Mouse (Mus musculus) embryonic facial prominence, embryonic 15.5 days (tissue): Measurements from ENCODE around the gene Gm39566. TPM values are rescaled to one million over a fixed set of nuclear protein-coding genes. Genes with fewer than 3 reads are reported as not detected.

Source experiments
- ATAC-seq: fragments of 200-750 bp; cut with Nextera tagmentation; 2 replicates; pipeline ENCODE4 v1.8.0; 2017; ENCODE audit warnings: low read depth, moderate TSS enrichment; ENCODE audit not compliant: insufficient number of reproducible peaks, low FRiP score, low TSS enrichment
- H3K27ac ChIP-seq: fragments of 300-500 bp; sonication (generic); replicated peaks from 2 replicates; pipeline ENCODE4 v1.5.1; 2015; ENCODE audit warnings: mild to moderate bottlenecking, inconsistent platforms
- H3K27me3 ChIP-seq: fragments of 300-500 bp; sonication (generic); 2 replicates; pipeline ENCODE4 v1.6.1; 2015; ENCODE audit warnings: inconsistent platforms
- H3K36me3 ChIP-seq: fragments of 300-500 bp; sonication (generic); 2 replicates; pipeline ENCODE4 v1.6.1; 2015; ENCODE audit warnings: mild to moderate bottlenecking, inconsistent platforms
- H3K4me1 ChIP-seq: fragments of 300-500 bp; sonication (generic); 2 replicates; pipeline ENCODE4 v1.6.1; 2015; ENCODE audit warnings: inconsistent platforms
- H3K4me2 ChIP-seq: fragments of 300-500 bp; sonication (generic); replicated peaks from 2 replicates; pipeline ENCODE4 v1.6.1; 2015; ENCODE audit warnings: mild to moderate bottlenecking, inconsistent platforms
- H3K4me3 ChIP-seq: fragments of 300-500 bp; sonication (generic); replicated peaks from 2 replicates; pipeline ENCODE4 v1.5.1; 2015; ENCODE audit warnings: mild to moderate bottlenecking, inconsistent platforms
- H3K9ac ChIP-seq: fragments of 300-500 bp; sonication (generic); 2 replicates; pipeline ENCODE4 v1.6.1; 2015; ENCODE audit warnings: inconsistent platforms
- H3K9me3 ChIP-seq: fragments of 300-500 bp; sonication (generic); replicated peaks from 2 replicates; pipeline ENCODE4 v1.6.1; 2016; ENCODE audit warnings: inconsistent platforms
- WGBS: fragments of 180-500 bp; shearing (Covaris S2); methylation state at CpG from one replicate; pipeline ENCODE4 v1.1.7; 2015; 5-methylcytosine and 5-hydroxymethylcytosine counted together
- polyA plus RNA-seq: library from polyadenylated mRNA; unstranded; fragments of >200 nt; fragmentation: Nextera tagmentation; extraction: Ambion mirVana; gene quantifications from 2 replicates; pipeline ENCODE4 v1.2.1, GENCODE M21; 2015

Gene Gm39566
- polyA plus RNA-seq, 1 experiment from 2014 or later: not detected

DNA sequence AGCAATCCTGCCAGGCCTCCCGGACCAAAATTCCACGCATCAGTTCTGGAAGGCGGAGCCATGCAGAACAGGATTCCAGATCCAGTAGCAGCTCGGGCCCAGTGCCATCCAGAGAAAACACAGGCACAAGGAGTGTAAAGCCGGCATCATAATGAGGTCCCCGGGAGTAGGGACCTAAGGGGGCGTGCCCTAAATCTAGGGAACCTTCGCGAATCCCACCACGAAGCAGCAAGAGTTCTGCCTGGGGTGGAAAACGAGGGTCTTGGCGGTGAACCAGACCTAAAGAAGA is 10.5 kb downstream of the Gm39566 start:
- H3K9ac ChIP-seq: peak overlapping the region; percentile 12; the same call in 1 of the 2 replicates
- no peaks in the 10 kb centered on the region for H3K36me3 ChIP-seq
- H3K4me2 ChIP-seq: peak overlapping the region; percentile 97
- no peak overlapping the region for H3K27ac ChIP-seq
- H3K9me3 ChIP-seq: no peaks in the 10 kb centered on the region
- H3K4me1 ChIP-seq: peaks cover 57% of the 10 kb centered on the region
- H3K27me3 ChIP-seq: peaks cover 22% of the 10 kb centered on the region
- 4% methylated on average over 12 of the region's 12 CpGs for WGBS
- peak overlapping the region; percentile 63 for H3K4me3 ChIP-seq
- ATAC-seq: no peak

DNA sequence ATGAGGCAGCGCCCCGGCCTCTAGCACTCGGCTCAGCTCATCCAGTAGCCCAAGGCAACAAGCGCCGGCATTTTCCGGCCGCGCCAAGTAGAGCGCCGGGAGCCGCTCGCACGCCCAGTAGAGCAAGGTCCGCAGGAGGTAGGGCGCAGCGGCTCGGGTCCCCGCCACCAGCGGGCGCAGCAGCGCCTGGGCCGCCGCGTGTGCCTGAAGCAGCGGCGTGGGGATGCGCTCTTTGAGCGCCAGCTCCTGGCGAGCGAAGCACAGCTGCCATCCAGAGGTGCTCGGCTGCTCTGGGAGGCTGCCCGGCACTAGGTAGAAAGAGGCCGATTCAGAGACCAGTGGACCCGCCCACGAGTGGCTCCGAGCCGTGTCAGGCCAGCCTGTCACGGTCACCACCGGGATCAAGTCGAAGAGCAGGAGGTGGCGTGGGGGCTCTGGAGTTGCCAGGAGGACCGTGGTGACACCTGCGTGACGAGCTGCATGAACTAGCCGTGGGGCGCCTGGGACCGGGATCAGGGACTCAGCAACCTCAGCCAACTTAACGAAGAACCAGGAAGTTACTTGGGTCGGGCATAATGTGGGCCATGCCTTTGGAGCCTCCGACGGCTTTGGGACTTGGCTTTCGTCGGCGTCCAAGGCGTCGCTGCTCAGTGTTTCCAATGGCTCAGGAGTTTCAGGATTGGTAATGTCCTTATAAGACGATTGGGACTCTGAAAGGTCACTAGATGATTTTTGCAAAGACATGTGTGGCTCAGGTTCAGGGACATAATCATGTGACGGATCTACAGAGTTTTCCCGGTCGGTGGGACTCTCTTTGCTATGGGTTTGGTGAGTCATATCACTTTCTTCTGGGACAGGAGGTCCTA is 11.1 kb downstream of the Gm39566 start:
- peak overlapping the region; percentile 63 for H3K4me3 ChIP-seq
- H3K4me2 ChIP-seq: peak overlapping the region; percentile 97
- H3K27ac ChIP-seq: peak overlapping the region; percentile 77
- H3K27me3 ChIP-seq: peaks cover 22% of the 10 kb centered on the region
- H3K4me1 ChIP-seq: peaks cover 62% of the 10 kb centered on the region
- H3K9me3 ChIP-seq: no peaks in the 10 kb centered on the region
- peak overlapping the region; percentile 55 for H3K9ac ChIP-seq
- 2% methylated on average over 60 of the region's 60 CpGs for whole genome bisulfite sequencing
- peak; percentile 39 for ATAC-seq
- H3K36me3 ChIP-seq: no peaks in the 10 kb centered on the region

DNA sequence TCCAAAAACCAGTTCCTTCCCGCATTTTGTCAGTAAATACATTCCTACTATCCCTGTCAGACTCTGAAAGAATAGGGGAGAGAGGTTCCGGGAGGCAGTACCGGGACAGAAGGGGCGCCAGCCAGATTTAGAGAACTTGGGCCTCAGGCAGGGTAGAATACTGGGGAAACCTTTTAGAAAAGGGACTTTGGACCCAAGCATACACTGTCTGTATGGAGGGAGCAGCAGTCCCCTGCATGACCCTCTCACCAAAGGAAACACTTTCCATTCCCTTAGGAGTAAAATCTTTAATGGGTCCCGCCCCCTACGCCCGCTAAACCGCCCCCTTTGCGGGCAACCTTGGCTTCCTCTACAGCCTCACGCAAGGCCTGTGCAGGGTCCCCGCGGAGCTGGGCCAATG is 11.8 kb downstream of the Gm39566 start:
- H3K36me3 ChIP-seq: no peaks in the 10 kb centered on the region
- peak overlapping the region; percentile 97 for H3K4me2 ChIP-seq
- H3K4me1 ChIP-seq: peaks cover 62% of the 10 kb centered on the region
- WGBS: 5% methylated on average over 12 of the region's 12 CpGs
- H3K9ac ChIP-seq: peak overlapping the region; percentile 55
- H3K27me3 ChIP-seq: peaks cover 22% of the 10 kb centered on the region
- H3K27ac ChIP-seq: peak overlapping the region; percentile 77
- no peaks in the 10 kb centered on the region for H3K9me3 ChIP-seq
- ATAC-seq: no peak
- H3K4me3 ChIP-seq: peak overlapping the region; percentile 63

DNA sequence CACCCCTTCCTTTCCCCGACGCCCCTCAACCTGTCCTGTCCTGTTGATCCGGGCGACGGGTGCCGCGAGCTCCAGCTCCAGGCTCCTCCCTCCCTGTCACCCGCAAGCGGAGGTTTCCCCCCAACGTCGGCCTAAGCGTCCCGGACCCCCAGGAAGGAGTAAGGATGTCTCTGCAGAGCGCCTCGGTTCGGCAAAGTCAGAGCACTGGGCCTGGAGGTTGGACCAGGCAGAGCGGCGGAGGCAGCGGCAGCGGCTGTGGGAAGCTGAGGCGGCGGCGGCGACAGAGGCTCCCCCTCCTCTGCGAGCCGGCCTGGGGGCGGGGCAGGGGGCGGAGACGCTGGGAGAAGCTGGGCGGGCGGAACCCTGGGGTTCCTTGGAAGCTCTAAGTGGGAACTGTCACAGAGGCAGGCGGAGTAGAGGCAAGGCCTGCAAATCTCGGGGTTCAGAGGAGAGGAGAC is 12.4 kb downstream of the Gm39566 start:
- WGBS: under 1% methylated on average over 31 of the region's 33 CpGs
- H3K4me3 ChIP-seq: peak overlapping the region; percentile 63
- no peaks in the 10 kb centered on the region for H3K9me3 ChIP-seq
- H3K4me1 ChIP-seq: peaks cover 62% of the 10 kb centered on the region
- peak overlapping the region; percentile 77 for H3K27ac ChIP-seq
- peak overlapping the region; percentile 54 for H3K9ac ChIP-seq
- H3K4me2 ChIP-seq: peak overlapping the region; percentile 97
- no peaks in the 10 kb centered on the region for H3K36me3 ChIP-seq
- H3K27me3 ChIP-seq: peaks cover 26% of the 10 kb centered on the region
- ATAC-seq: peak; percentile 64

DNA sequence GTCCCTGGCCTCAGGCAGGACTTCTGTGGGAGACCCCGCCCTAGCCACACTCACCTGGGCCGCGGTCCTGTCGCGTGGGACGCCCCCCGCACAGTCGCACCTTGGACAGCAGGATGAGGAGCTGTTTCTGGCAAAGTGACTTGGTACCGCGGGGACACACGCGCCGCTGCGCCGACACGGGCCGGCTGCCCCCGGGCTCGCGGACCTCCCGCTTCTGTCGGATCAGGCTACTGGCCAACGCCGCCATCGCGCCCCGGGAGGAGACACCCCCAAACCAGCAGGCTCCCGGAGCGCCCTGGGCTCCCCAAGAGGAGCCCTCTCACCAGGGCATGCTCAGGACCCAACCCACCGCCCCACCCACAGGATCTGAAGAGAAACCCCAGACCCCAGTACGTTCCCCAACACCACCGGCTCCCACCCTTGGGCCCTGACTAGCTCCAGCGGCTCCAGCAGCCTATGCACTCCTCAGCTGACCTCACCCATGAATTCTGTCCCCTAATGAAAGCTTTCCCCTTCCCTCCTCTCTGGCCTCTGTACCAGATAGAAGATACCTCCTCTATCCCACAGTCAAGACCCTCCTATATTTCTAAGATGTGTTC is 13.6 kb downstream of the Gm39566 start, which contains the start of gene Fgf11:
Fgf11 (minus strand) TSS at position 479 of the 599 bp plus-strand sequence.
- Histone ChIP-seq H3K9ac (peak within 1 kb of the TSS; percentile 54), H3K27me3 (peaks cover 28% of the 10 kb centered on the region), H3K9me3 (no peaks in the 10 kb centered on the region), H3K4me3 (peak within 1 kb of the TSS; percentile 63), H3K4me1 (peaks cover 62% of the 10 kb centered on the region), H3K27ac (peak within 1 kb of the TSS; percentile 77), H3K36me3 (no peaks in the 10 kb centered on the region), H3K4me2 (peak within 1 kb of the TSS; percentile 97)
- no peak for ATAC-seq
- under 1% methylated on average over 33 of the region's 33 CpGs for WGBS

DNA sequence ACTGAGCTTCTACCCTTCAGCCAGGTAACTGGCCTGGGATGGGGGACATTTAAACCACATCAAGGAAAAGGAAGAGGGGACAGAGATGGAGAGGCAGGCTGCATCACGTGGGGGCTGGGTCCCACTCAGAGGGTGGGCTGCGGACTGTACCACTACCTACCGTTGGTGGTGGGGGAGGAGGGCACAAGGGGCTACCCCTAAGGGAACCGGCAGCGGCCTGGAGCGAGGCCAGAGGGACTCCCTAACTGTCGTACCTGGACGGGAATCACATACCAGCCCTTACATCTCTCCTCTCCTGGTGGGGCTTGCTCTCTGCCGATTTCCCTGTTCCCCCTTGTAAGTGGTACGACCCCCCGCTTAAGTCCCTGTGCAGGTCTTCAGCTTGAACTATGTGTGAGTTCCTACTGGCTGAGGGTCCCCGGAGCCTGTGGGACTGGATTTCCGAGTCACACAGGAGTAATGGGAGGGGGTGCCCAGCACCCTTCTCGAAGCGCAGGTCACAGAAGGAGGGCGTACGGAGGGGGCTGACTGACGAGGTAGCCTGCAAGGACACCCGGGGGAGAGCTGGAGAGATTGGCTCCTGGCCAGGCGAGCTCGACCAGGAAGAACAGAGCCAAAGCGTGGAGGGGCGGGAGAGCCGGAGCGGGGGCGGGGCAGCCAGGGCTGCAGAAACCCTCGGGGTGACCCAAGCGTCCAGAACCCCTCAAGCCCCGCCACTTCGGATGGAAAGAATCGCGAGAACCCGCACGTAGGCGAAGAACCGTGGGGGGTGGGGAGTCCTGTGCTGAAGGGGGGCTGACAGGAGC is 14.5 kb downstream of the Gm39566 start:
- peak overlapping the region; percentile 77 for H3K27ac ChIP-seq
- peaks cover 67% of the 10 kb centered on the region for H3K4me1 ChIP-seq

DNA sequence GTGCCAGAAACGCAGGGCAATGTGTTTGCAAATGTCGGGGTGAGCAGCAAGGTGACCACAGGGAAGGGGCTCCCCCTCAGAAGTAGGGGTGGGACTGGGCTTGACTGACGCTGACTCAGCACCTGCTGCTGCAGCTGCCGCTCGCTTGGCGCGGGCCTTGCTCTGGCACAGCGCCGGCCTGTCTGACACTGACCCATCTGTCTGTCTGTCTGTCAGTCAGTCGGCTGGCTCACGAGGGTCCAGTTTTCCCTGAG is 15.0 kb downstream of the Gm39566 start:
- Histone ChIP-seq H3K9ac (peak overlapping the region; percentile 35; the same call in 1 of the 2 replicates), H3K4me3 (peak overlapping the region; percentile 63), H3K4me1 (peaks cover 69% of the 10 kb centered on the region), H3K27ac (peak overlapping the region; percentile 77), H3K9me3 (no peaks in the 10 kb centered on the region), H3K4me2 (peak overlapping the region; percentile 97), H3K27me3 (peaks cover 20% of the 10 kb centered on the region), H3K36me3 (no peaks in the 10 kb centered on the region)
- no peak for ATAC-seq
- 2% methylated on average over 11 of the region's 11 CpGs for WGBS

More for the DNA sequence above, 14.5 kb downstream of the Gm39566 start:
- Histone ChIP-seq H3K36me3 (no peaks in the 10 kb centered on the region), H3K4me3 (peak overlapping the region; percentile 63), H3K4me2 (peak overlapping the region; percentile 97), H3K27me3 (peaks cover 26% of the 10 kb centered on the region), H3K9me3 (no peaks in the 10 kb centered on the region), H3K9ac (peak overlapping the region; percentile 35)
- WGBS: under 1% methylated on average over 33 of the region's 36 CpGs
- ATAC-seq: peak; percentile 20; the same call in 1 of the 2 replicates

DNA sequence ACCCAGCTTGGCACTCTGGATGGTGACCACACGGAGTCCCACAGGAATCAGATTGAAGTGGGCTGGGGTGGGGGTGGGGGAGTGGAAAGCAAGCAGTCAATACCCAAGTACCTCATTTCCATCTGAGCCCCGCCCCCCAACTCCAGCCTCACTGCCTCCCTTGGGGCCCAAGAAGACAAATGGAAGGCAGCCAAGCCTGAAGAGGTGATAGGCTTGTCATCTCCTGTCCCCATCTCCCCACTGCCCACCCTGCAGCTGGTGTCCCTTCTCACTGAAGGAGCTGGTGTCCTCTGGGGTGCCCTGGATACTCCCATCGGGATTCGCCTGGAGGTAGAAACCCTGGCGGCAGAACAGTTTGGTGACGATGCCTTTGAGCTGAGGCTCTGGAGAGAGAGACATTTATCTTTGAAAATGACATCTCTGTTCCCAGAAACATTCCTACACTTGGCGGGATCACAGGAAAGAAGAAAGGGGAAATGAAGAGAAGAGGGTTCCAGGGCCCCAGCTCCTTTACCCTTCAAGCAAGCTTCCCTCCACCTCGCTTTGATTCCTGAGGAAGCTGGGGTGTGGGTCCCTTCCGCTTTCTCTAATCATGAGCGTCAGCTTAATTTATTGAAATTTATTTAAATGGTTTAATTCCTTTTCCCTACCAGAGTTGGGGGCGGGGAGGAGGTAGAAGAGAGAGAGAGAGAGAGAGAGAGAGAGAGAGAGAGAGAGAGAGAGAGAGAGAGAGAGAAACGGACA is 15.5 kb downstream of the Gm39566 start:
- Histone ChIP-seq H3K4me3 (peak overlapping the region; percentile 63; the same call in 1 of the 2 replicates), H3K27ac (peak overlapping the region; percentile 17; the same call in 1 of the 2 replicates), H3K4me2 (peak overlapping the region; percentile 97), H3K4me1 (peaks cover 65% of the 10 kb centered on the region), H3K36me3 (no peaks in the 10 kb centered on the region), H3K27me3 (peaks cover 15% of the 10 kb centered on the region), H3K9me3 (no peaks in the 10 kb centered on the region), H3K9ac (no peak overlapping the region)
- WGBS: 33% methylated on average over 12 of the region's 12 CpGs
- ATAC-seq: no peak

DNA sequence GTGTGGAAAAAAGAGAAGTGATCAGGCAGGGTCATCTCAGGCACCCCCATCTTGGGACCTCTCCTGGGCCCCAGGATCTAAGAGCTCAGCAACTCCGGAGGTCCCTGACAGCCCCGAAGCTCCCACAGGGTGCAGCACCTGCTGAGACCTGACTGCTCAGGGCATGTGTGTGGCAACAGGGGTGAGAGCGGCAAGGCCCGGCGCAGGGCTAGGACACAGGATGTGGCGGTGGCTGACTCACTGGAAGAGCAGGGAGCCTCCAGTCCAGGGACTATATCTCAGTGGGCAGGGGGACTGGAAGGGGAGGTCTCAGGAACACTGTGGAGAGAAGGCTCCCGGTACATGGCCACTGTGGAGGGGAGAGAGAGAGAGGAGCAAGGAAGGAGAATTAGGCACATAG is 17.2 kb downstream of the Gm39566 start:
- peaks cover 11% of the 10 kb centered on the region; the same call in 1 of the 2 replicates for H3K27me3 ChIP-seq

DNA sequence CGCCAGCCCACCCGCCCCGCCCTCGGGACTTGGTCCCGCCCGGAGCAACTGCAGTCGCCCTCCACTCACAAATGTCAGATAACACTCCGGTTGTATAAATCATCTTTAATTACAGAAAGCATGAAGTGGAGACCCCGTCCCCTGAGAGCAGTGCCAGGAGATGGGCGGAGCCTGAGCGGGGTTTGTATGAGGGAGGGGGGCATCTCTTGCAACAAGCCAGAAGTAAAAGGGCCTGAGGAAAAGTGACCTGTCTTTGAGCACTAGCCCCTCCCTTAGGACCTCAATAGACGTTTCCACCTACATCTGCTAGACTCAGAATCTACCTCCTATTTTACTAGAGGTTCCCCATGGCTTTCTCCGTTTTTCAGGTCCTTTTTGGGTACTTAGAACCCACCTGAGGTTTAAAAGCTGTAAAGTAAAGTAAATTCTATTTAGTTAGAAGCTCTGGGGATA is 19.1 kb downstream of the Gm39566 start:
- H3K36me3 ChIP-seq: no peaks in the 10 kb centered on the region
- peaks cover 29% of the 10 kb centered on the region for H3K4me1 ChIP-seq
- ATAC-seq: no peak
- 1% methylated on average over 13 of the region's 13 CpGs for WGBS
- 0 out of 2 replicates have a peak overlapping the region, but pooled peaks have one; percentile 12 for H3K27ac ChIP-seq
- H3K9me3 ChIP-seq: no peaks in the 10 kb centered on the region
- H3K27me3 ChIP-seq: 0 out of 2 replicates have a peak, but pooled peaks cover 6% of the 10 kb centered on the region
- peak overlapping the region; percentile 98 for H3K4me2 ChIP-seq
- peak overlapping the region; percentile 56 for H3K4me3 ChIP-seq
- H3K9ac ChIP-seq: peak overlapping the region; percentile 42; the same call in 1 of the 2 replicates

More for the DNA sequence above, 17.2 kb downstream of the Gm39566 start:
- 82% methylated on average over 7 of the region's 7 CpGs for WGBS
- Histone ChIP-seq H3K4me2 (no peak overlapping the region), H3K4me1 (peaks cover 48% of the 10 kb centered on the region), H3K36me3 (no peaks in the 10 kb centered on the region), H3K4me3 (no peak overlapping the region), H3K9me3 (no peaks in the 10 kb centered on the region), H3K9ac (no peak overlapping the region), H3K27ac (no peak overlapping the region)
- ATAC-seq: no peak
